26 mouse cellular contexts compared by ENCODE assay signal in the genomic region with DNA sequence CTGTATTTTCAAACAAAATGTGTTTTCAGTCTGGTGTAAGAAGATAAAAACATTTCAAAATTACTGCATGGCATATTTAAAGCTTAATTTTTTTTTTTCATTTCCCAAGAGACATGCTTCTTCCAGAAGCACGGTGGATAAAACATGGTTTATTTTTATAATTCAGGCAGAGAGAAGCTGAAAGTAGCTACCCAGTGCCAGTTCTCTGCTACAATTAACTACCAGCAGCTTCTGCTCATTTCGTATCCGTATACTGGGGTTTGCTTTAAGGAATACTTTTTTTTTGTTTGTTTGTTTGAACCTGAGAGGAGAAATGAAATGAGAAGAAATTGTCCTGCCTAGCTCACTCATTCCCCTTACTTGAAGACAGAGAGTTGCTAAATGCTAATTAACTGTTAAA.
"Had no signal": no experiment of that assay in that cellular context is flagged by ENCODE, and none has a peak within 500 bp of the region (broad histone marks: within the 10 kb centered on the region; RNA-seq: fewer than 3 reads in every experiment).

No protein-coding gene starts in this region.

- H3K4me2 ChIP-seq: heart, embryonic 11.5 days; heart, embryonic 13.5 days; heart, embryonic 15.5 days; hindbrain, embryonic 13.5 days; hindbrain, embryonic 15.5 days; intestine, embryonic 15.5 days; limb, embryonic 12.5 days; liver, embryonic 12.5 days had no signal

- H3K27me3 ChIP-seq: heart, embryonic 13.5 days; heart, embryonic 15.5 days; hindbrain, embryonic 13.5 days; hindbrain, embryonic 15.5 days; intestine, embryonic 15.5 days; limb, embryonic 12.5 days had no signal

- ATAC-seq: inflammation-experienced regulatory T-cells, adult 6 months; intestine, embryonic 15.5 days; intestine, postnatal 0 days; liver, embryonic 12.5 days had no signal

- H3K9ac ChIP-seq: heart, embryonic 13.5 days; heart, embryonic 15.5 days; hindbrain, embryonic 13.5 days; hindbrain, embryonic 15.5 days; intestine, embryonic 15.5 days; limb, embryonic 12.5 days; liver, embryonic 12.5 days; liver, embryonic 14.5 days had no signal

- H3K36me3 ChIP-seq: heart, embryonic 13.5 days; heart, embryonic 15.5 days; hindbrain, embryonic 10.5 days; hindbrain, embryonic 13.5 days; hindbrain, embryonic 15.5 days; intestine, embryonic 15.5 days; limb, embryonic 10.5 days; limb, embryonic 12.5 days; liver, embryonic 12.5 days had no signal

- H3K9me3 ChIP-seq: heart, embryonic 13.5 days; heart, embryonic 15.5 days; hindbrain, embryonic 10.5 days; hindbrain, embryonic 13.5 days; hindbrain, embryonic 15.5 days; intestine, embryonic 15.5 days; limb, embryonic 10.5 days; limb, embryonic 12.5 days; liver, embryonic 12.5 days had no signal

- H3K4me1 ChIP-seq: hindbrain, embryonic 15.5 days; limb, embryonic 12.5 days had no signal

- H3K27ac ChIP-seq: gastrocnemius, adult 2 months; heart, adult 2 months; heart, embryonic 13.5 days; heart, embryonic 15.5 days; hindbrain, embryonic 10.5 days; hindbrain, embryonic 13.5 days; hindbrain, embryonic 15.5 days; intestine, embryonic 15.5 days; layer of hippocampus, adult 2 months; left cerebral cortex, adult 2 months; limb, embryonic 10.5 days; limb, embryonic 12.5 days; liver, embryonic 12.5 days; liver, embryonic 14.5 days had no signal

- DNase-seq: gastrocnemius, adult 2 months; gastrocnemius, postnatal 10 days; gastrocnemius, postnatal 25 days; heart, adult 2 months; heart, postnatal 4 days; kidney, adult 18-20 months; kidney, adult 8-10 months; kidney, postnatal 10 days; kidney, postnatal 25 days; kidney, postnatal 4 days; liver had no signal

- H3K4me3 ChIP-seq: gastrocnemius, adult 2 months; heart, adult 2 months; heart, embryonic 13.5 days; heart, embryonic 15.5 days; hindbrain, embryonic 10.5 days; hindbrain, embryonic 13.5 days; hindbrain, embryonic 15.5 days; intestine, embryonic 15.5 days; layer of hippocampus, adult 2 months; left cerebral cortex, adult 2 months; limb, embryonic 10.5 days; limb, embryonic 12.5 days; liver, embryonic 12.5 days had no signal
